Mouse (Mus musculus) heart, adult 2 months (tissue): ENCODE measurements around the gene Dsn1.

Experiments
- CTCF ChIP-seq: fragments of 200-600 bp; IDR thresholded peaks from 2 replicates; pipeline ENCODE4 v1.8.1; 2022; ENCODE audit warnings: antibody characterized with exemption, mild to moderate bottlenecking, moderate library complexity
- POLR2A ChIP-seq: fragments of 200-500 bp; IDR thresholded peaks from 2 replicates; pipeline ENCODE4 v1.6.1; 2011; ENCODE audit warnings: mild to moderate bottlenecking, low read depth, low read length, control low read depth; ENCODE audit not compliant: insufficient read depth

DNA sequence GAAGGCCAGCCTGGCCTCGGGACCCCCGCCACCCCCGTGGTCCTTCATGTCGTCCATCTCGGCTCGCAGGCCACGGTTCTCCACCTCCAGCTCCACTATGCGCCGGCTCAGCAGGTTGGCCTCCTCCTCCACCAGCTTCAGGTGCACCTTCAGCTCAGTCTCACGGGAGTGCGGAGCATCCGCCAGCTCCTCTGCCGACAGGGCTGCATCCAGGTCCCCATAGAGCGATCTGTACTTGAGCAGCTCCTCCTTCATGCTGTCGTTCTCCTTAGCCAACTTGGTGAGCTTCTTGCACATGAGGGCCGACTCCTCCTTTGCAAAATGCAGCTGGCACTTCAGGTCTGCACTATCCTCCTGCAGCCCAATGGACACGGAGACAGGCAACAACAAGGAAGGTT is 33.7 kb upstream of the Dsn1 start:
- TF ChIP-seq POLR2A = no peak
- TF ChIP-seq CTCF = no peak
